Mouse (Mus musculus) G1E (cell line): ENCODE measurements around the gene Fcna.

ENCODE experiments used
- CTCF ChIP-seq: IDR thresholded peaks from 2 replicates; pipeline ENCODE4 v1.5.1; 2012; ENCODE audit warnings: low read depth, low read length, inconsistent platforms, mixed read lengths
- GATA1 ChIP-seq: IDR thresholded peaks from 2 replicates; pipeline ENCODE4 v1.6.1; 2012; ENCODE audit warnings: borderline replicate concordance, low read length, inconsistent platforms, mixed read lengths

- TF ChIP-seq CTCF, result peak; percentile 33; the same call in 1 of the 2 replicates
- no peak for TF ChIP-seq GATA1
Observed at GRCm38 (mm10) chr2:25663511-25663910, 35.7 kb upstream of the Fcna start.
